Mouse (Mus musculus) mesoderm, embryonic 11.5 days (tissue): Measurements from ENCODE around the gene Gm20388.

ENCODE experiments used
- DNase-seq: peaks from one replicate; pipeline ENCODE4 v3.0.0-alpha.2; 2012; ENCODE audit warnings: low read depth, low spot score

The Gm20388 gene

GRCm38 (mm10) chr8:124180681-124181445 lies 4270.2 kb downstream of the Gm20388 start:
- DNase-seq: no peak

GRCm38 (mm10) chr8:124181751-124182150 lies 4271.1 kb downstream of the Gm20388 start:
- no peak for DNase-seq

GRCm38 (mm10) chr8:124182224-124182623 lies 4271.6 kb downstream of the Gm20388 start:
- no peak for DNase-seq

- no peak for DNase-seq
Measured at GRCm38 (mm10) chr8:124184078-124184477, 4273.4 kb downstream of the Gm20388 start.

GRCm38 (mm10) chr8:124184507-124184906 lies 4273.9 kb downstream of the Gm20388 start:
- no peak for DNase-seq

GRCm38 (mm10) chr8:124185081-124185480 lies 4274.4 kb downstream of the Gm20388 start:
- no peak for DNase-seq

- no peak for DNase-seq
Measured at GRCm38 (mm10) chr8:124190388-124190787, 4279.7 kb downstream of the Gm20388 start.

GRCm38 (mm10) chr8:124192242-124192641 lies 4281.6 kb downstream of the Gm20388 start:
- no peak for DNase-seq

- no peak for DNase-seq
Measured at GRCm38 (mm10) chr8:124192976-124193375, 4282.3 kb downstream of the Gm20388 start.

GRCm38 (mm10) chr8:124193992-124194391 lies 4283.4 kb downstream of the Gm20388 start:
- no peak for DNase-seq

GRCm38 (mm10) chr8:124196195-124196594 lies 4285.6 kb downstream of the Gm20388 start:
- no peak for DNase-seq

GRCm38 (mm10) chr8:124196797-124197196 lies 4286.2 kb downstream of the Gm20388 start:
- DNase-seq: no peak

GRCm38 (mm10) chr8:124198230-124198629 lies 4287.6 kb downstream of the Gm20388 start:
- no peak for DNase-seq

- DNase-seq: peak; percentile 47
Measured at GRCm38 (mm10) chr8:124200400-124200799, 4289.8 kb downstream of the Gm20388 start.

GRCm38 (mm10) chr8:124201706-124202105 lies 4291.1 kb downstream of the Gm20388 start:
- no peak for DNase-seq

GRCm38 (mm10) chr8:124202895-124203294 lies 4292.3 kb downstream of the Gm20388 start:
- no peak for DNase-seq

GRCm38 (mm10) chr8:124204001-124204601 lies 4293.5 kb downstream of the Gm20388 start:
- no peak for DNase-seq

- DNase-seq: no peak
Measured at GRCm38 (mm10) chr8:124212148-124212547, 4301.5 kb downstream of the Gm20388 start.

- DNase-seq: no peak
Measured at GRCm38 (mm10) chr8:124216951-124217350, 4306.3 kb downstream of the Gm20388 start.

- no peak for DNase-seq
Measured at GRCm38 (mm10) chr8:124229883-124230282, 4319.2 kb downstream of the Gm20388 start.

GRCm38 (mm10) chr8:124230496-124231175 lies 4320.0 kb downstream of the Gm20388 start:
- no peak for DNase-seq

GRCm38 (mm10) chr8:124231176-124231484 lies 4320.5 kb downstream of the Gm20388 start, which contains the start of gene Galnt2:
Gene Galnt2 (plus strand): TSS chr8:124231391.
- peak; percentile 81 for DNase-seq
